Mouse (Mus musculus) cerebellum, adult 11 months (tissue): ENCODE results near the gene Dzip1.

Experiments used
- DNase-seq: peaks from one replicate; pipeline ENCODE4 v3.0.0; 2022

Gene Dzip1

GRCm38 (mm10) chr14:118924673-118925615 is at the start of gene Dzip1:
Dzip1 (minus strand) TSS chr14:118925460.
- DNase-seq = peak; percentile 50

- DNase-seq = no peak
Measured at GRCm38 (mm10) chr14:118972268-118972667, 47.0 kb upstream of the Dzip1 start.

GRCm38 (mm10) chr14:118967646-118968045 is 42.4 kb upstream of the Dzip1 start:
- no peak for DNase-seq

- DNase-seq = no peak
Measured at GRCm38 (mm10) chr14:118965356-118966000, 40.2 kb upstream of the Dzip1 start.

- no peak for DNase-seq
Measured at GRCm38 (mm10) chr14:118958010-118958409, 32.8 kb upstream of the Dzip1 start.

DNA sequence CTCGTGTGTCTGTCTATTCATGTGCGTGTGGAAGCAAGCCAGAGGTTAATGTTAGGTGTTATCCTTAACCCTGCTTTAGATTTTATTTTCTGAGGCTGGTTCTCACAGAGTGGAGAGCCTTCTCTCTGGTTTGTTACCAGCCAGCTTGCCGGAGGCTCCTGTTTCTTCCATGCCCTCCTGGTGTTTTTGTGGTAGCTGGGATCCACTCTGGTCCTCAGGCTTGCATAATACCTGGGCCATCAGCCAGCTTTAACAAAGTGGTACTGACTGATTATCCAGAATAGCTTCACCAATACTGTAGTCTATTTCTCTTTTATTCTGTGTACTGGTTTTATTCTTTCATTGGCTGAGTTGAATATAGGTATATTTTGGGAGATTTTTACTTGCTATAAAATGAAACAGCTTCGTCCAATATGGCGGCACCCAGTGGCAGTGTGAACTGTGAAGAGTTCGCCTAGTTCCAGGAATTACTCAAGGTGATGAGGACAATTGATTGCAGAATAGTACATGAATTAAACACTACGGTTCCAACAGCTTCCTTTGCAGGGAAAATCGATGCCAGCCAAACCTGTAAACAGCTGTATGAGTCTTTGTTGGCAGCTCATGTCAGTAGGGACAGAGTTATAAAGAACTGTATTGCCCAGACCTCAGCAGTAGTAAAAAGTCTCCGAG is 26.8 kb upstream of the Dzip1 start:
- no peak for DNase-seq

DNA sequence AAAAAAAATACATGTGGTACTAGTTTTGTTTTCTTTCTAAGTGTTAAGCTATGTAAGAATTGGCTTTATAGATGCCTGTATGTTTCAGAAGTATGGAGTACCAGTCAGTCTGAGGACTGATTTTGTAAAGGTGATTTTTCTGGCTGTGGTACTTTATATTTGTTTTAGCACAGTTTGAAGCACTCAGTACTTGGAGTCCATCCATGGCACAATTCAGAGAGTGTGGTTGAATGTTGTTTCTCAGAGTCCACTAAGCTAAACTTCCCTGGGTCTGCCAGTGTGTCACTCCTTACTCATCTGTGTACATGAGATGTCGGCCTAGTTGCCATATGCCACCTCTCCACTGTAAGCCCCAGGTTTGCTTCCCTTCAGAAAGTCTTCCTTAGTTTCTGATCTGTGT is 23.6 kb upstream of the Dzip1 start:
- DNase-seq = no peak

GRCm38 (mm10) chr14:118944702-118945101 is 19.4 kb upstream of the Dzip1 start:
- no peak for DNase-seq

DNA sequence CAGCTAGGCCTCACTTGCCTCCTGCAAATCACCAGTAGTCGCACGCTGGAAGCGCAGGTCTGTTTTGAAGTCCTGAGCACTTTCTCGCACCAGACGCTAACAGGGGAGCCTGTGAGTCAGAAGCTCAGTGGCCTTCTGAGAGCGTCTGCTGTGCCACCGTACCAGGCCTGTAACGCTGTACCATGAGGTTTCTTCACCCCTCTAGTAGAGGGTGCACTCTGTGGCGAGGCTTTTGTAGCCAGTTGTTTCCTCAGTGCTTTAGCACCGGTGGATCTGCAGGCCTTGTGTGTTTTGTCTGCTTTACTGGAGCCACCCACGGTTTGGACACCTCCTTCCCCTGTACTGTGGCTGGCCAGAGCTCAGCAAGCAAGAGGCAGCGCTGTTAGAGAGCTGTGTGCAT is 16.8 kb upstream of the Dzip1 start:
- no peak for DNase-seq

GRCm38 (mm10) chr14:118940796-118941495 is 15.7 kb upstream of the Dzip1 start:
- no peak for DNase-seq

DNA sequence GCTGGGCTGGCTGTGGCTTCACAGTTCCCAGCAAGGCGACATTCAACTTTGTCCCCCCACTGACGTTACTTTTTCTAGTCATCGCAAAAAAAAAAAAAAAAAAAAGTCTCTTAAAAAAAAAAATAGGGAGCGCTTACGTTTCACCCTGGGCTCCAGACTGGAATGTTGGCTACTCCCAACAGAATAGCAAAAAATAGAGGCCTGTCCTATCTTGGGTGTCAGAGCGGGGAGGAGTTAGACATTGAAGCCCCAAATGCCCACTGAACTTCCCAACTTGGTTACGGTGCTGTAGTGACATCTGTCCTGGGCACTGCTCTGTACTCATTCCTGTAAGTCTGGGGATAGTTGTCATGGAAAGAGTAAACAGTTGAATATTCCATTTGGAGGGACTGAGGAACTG is 13.3 kb upstream of the Dzip1 start:
- no peak for DNase-seq

DNA sequence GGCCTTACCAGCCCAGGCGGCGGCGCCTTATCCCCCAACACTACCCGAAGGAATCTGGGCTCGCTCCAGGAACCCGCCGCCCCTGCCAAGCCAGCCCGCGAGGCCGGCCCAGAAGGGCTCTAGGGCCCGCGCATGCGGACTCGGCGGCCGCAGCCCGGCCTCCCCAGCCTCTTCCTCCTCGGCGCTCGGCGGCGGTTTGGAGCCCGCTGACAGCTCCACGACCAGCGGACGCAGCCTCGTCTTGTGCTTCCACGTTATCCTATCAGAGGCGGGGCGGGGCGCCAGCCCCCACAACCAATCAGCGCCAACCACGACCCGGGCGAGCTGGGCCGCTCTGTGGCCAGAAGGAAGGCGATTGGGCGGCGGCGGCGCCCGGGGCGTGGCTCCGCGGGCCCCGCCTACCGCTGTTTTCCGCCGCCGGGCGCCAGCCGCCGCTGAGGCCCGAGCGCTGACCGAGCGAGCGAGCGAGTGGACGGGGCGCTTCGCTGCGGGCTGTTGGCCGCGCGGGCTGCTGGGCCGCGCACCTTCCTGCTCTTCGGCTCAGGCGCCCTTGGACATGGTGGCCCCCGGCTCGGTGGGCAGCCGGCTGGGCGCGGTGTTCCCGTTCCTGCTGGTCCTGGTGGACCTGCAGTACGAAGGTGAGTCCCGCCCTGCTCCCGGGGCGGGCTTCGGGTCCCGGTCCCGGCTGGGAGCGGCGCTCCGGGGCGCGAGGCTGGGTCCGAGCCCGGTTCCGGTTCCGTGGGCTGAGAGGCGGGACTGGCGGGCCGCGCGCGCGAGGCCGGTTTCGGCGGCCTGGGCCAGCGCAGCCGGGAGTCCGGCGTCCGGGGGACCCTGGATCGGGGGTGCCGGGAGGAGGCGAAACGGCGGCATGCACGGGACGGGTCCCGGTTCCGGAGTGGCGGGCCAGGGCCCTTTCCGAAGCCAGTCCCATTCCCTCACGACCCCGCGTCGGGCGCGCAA is 12.6 kb upstream of the Dzip1 start, which contains the start of gene Dnajc3:
Gene Dnajc3 (plus strand): TSS at position 444 of the 960 bp plus-strand sequence.
- peak; percentile 100 for DNase-seq

GRCm38 (mm10) chr14:118936952-118937351 is 11.7 kb upstream of the Dzip1 start:
- no peak for DNase-seq

DNA sequence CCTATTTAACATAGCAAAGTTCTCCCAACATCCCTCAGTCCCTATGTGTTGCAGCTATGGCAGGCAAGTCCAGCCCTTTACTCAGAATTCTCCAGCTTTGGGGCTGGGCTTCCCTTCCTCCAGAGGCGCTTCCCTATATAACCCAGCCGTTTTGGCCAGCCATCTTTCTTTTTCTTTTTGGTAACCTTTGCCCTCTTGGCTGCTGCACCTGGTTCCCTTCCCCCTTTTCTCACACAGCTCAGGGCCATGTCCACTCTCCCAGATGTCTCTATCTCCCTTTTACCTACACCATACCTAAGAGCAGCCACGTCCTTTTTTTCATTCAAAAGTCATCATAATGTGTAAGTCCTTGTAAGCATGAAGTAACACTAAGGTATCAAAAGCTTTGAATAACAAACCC is 11.0 kb upstream of the Dzip1 start:
- DNase-seq = no peak

DNA sequence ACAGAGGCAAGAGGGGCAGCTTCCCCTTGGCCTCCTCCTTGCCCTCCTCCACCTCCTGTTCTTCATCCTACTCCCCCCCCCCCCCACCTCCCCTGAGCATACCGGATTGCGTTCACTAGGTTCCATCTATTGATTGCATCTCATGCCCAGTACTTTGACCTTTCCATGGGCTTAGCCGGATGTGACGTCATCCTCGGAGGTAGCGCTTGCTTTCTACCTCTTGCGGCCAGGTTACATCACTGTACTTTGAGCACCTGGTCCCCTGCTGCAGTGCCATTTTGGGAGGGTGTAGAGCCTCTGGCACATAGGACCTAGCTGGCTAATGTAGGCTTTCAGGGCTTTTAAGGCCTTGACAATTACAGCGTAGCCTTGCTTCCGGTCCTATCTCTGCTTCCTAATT is 9.4 kb upstream of the Dzip1 start:
- DNase-seq = no peak

DNA sequence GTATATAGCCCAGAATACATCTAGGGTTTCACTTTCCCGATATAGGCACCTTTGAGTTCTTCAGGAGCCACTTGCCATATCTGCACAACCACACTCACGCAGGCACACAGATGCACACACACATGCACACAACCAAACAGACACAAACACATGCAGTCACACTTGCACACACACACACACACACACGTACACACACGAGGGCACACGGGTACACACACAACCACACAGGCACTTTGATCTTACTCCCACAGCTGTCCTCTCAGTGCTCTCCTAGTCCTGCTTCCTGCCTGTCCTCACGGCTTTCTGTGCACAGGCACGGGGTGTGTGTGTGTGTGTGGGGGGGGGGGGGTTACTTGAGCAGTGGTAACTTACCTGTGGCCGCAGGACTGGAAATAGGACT is 7.7 kb upstream of the Dzip1 start:
- DNase-seq = no peak

GRCm38 (mm10) chr14:118931181-118931580 is 5.9 kb upstream of the Dzip1 start:
- no peak for DNase-seq

DNA sequence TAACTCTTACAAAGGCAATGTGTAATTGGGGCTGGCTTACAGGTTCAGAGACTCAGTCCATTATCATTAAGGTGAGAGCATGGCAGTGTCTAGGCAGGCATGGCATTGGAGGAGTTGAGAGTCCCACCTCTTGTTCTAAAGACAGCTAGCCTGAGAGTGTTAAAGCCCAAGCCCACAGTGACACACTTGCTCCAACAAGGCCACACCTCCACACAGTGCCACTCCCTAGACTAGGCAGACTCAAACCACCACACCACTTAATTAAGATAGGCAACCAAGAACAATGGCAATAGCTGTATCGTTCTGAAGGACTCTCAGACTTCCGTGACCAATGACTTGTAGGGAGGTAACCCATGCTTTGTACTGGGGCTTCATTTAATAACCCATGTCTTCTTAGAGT is 5.5 kb upstream of the Dzip1 start:
- DNase-seq = no peak

GRCm38 (mm10) chr14:118929779-118930178 is 4.5 kb upstream of the Dzip1 start:
- DNase-seq = no peak

GRCm38 (mm10) chr14:118928565-118928964 is 3.3 kb upstream of the Dzip1 start:
- no peak for DNase-seq

DNA sequence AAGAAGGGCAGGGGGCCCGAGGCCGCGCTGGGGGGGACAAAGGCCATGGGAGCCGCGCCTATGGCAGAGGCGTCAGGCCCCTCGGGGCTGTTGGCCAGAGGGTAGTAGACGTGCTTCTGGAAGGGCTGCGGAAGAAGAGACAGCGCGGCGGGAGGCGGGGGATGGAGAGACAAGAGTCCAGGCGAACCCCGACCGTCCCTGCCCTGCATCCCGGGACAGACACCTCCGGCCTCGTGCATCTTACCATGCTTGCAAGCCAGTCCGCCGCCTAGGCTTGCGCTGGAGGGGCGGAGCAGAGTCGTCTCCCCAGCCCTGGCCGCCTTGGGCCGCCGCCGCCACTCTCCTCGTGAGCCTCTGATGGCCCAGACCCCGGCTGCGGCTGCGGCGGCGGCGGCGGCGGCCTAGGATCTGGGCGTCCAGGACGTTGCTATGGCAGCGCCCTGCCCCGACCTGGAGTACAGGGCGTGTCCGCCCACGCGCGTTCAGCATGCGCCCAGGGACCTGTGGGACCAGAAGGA is 2.5 kb downstream of the Dzip1 start:
- peak; percentile 35 for DNase-seq
